Mouse (Mus musculus): Measurements from ENCODE around the gene Tox3. TPM values are rescaled to one million over a fixed set of nuclear protein-coding genes. Genes with fewer than 3 reads are reported as not detected.

Tox3 gene
- polyA plus RNA-seq, 1 experiment, result 19.4 TPM

DNA sequence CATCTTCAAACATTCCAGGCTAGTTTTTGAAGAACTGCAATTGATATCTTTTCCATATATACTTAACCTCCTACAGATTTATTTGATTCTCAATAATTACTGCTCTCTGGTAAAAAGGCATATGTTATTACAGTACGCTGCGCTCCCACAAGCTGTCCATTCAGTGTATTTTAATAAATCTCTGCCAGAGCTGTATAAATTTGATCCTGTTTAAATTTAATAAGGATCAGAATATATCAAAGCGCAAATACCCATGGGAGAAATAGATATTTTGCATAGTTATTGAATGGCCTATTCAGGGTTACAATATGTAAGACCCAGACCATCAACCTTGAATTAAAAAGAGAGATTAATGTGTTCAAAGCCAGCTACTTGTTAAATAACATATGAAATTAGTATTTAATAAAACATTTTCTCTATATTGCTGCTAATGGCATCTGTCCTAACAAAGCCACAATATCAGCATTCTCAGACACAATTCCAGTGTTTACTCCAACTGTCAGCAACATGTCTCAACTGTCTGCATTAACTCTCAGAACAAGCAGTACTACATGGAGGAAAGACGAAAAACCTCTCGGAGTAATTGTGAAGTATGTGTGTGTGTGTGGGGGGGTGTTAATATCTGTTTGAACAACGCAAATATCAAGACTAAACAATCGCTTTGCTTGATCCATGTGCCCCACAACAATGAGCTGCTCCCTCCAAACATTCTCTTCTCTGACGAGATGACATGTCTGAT, 25.3 kb downstream of the Tox3 start:
- no peak overlapping the region for H3K4me3 ChIP-seq (ENCODE audit: low read depth, low read length)
- no peaks in the 10 kb centered on the region for H3K27me3 ChIP-seq (ENCODE audit: control insufficient read depth, insufficient read depth, low read length)
- H3K36me3 ChIP-seq (ENCODE audit: control insufficient read depth, insufficient read depth, low read length), result no peaks in the 10 kb centered on the region
- no peak overlapping the region for H3K27ac ChIP-seq (ENCODE audit: insufficient read depth, low read depth, low read length)
- no peaks in the 10 kb centered on the region for H3K4me1 ChIP-seq (ENCODE audit: control insufficient read depth, insufficient read depth, insufficient read length, low read length)
- TF ChIP-seq POLR2A (IDR thresholded peaks at IDR 0.05; ENCODE audit: low read depth, low read length) (no peak), CTCF (IDR thresholded peaks at IDR 0.05; ENCODE audit: extremely low read depth, insufficient read length, insufficient replicate concordance, low read depth, low read length) (no peak)
- 83% methylated on average over 8 of the region's 8 CpGs for whole genome bisulfite sequencing

DNA sequence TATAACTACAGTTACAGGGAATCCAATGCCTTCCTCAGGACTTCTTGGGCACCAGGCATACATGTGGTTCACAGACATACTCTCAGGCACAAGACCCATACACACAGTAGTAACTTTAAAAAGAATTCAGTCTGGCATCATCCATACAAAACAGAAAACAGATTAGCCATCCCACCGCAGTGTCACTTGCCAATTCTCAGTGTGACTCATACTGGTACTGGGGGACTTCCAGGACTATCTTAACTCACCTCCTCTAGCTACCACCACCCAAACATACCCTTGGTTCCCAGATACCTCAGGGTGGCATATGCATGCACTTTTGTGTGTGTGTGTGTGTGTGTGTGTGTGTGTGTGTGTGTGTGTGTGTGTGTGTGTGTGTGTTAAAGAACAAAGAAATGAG, 26.9 kb downstream of the Tox3 start:
- Histone ChIP-seq H3K27ac (ENCODE audit: insufficient read depth, low read depth, low read length) (no peak overlapping the region), H3K4me1 (ENCODE audit: control insufficient read depth, insufficient read depth, insufficient read length, low read length) (no peaks in the 10 kb centered on the region), H3K36me3 (ENCODE audit: control insufficient read depth, insufficient read depth, low read length) (no peaks in the 10 kb centered on the region), H3K27me3 (ENCODE audit: control insufficient read depth, insufficient read depth, low read length) (no peaks in the 10 kb centered on the region), H3K4me3 (ENCODE audit: low read depth, low read length) (no peak overlapping the region)
- WGBS, result 94% methylated on average over 1 of the region's 1 CpGs
- no peak for TF ChIP-seq CTCF (IDR thresholded peaks at IDR 0.05; ENCODE audit: extremely low read depth, insufficient read length, insufficient replicate concordance, low read depth, low read length)
- no peak for TF ChIP-seq POLR2A (IDR thresholded peaks at IDR 0.05; ENCODE audit: low read depth, low read length)

DNA sequence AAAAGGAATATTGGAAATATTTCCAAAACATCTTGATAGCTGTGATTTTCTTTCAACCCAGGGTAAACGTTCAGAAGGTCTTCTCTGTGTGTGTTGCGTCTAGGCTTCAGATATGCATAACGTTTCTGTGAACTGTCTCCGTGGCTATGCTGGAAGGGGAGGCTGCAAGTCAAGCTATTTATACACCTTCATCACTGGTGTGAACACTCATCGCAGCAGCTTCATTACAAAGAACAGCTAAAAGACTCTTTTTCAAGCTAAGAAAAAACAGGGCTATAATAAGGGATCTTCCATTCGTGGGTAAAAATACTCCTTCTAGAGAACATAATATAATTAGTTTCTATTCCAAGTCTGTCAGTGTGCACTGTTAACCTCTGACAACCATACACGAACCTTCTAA, 33.8 kb downstream of the Tox3 start:
- TF ChIP-seq CTCF (IDR thresholded peaks at IDR 0.05; ENCODE audit: extremely low read depth, insufficient read length, insufficient replicate concordance, low read depth, low read length), result no peak
- TF ChIP-seq POLR2A (IDR thresholded peaks at IDR 0.05; ENCODE audit: low read depth, low read length), result no peak
- H3K36me3 ChIP-seq (ENCODE audit: control insufficient read depth, insufficient read depth, low read length), result 0 out of 2 replicates have a peak, but pooled peaks cover 2% of the 10 kb centered on the region
- WGBS, result 85% methylated on average over 7 of the region's 7 CpGs

DNA sequence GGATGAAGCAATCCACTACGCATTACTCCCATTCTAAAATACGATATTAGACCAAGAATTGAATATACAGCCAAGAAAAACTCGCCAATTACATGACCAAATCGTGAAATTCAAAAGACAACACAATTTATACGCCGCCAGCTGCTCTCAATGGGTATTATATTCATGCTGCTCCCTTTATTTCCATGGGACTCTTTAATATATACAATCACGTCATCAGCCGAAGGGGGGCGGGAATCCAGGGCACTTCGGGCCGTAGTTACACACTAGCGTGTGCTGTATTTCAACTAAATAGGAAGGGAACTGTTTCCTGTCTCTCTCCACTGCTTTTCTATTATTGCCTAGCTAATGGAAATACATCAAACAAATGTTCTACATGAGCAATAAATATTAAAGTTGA, 45.2 kb downstream of the Tox3 start:
- Histone ChIP-seq H3K4me1 (ENCODE audit: control insufficient read depth, insufficient read depth, insufficient read length, low read length) (0 out of 2 replicates have a peak, but pooled peaks cover 2% of the 10 kb centered on the region), H3K4me3 (ENCODE audit: low read depth, low read length) (no peak overlapping the region), H3K36me3 (ENCODE audit: control insufficient read depth, insufficient read depth, low read length) (no peaks in the 10 kb centered on the region), H3K27me3 (ENCODE audit: control insufficient read depth, insufficient read depth, low read length) (no peaks in the 10 kb centered on the region), H3K27ac (ENCODE audit: insufficient read depth, low read depth, low read length) (no peak overlapping the region)
- TF ChIP-seq CTCF (IDR thresholded peaks at IDR 0.05; ENCODE audit: extremely low read depth, insufficient read length, insufficient replicate concordance, low read depth, low read length) (no peak), POLR2A (IDR thresholded peaks at IDR 0.05; ENCODE audit: low read depth, low read length) (no peak)
- WGBS, result 70% methylated on average over 12 of the region's 12 CpGs

More for the DNA sequence above, 33.8 kb downstream of the Tox3 start:
- Histone ChIP-seq H3K4me3 (ENCODE audit: low read depth, low read length) (no peak overlapping the region), H3K27ac (ENCODE audit: insufficient read depth, low read depth, low read length) (no peak overlapping the region), H3K27me3 (ENCODE audit: control insufficient read depth, insufficient read depth, low read length) (no peaks in the 10 kb centered on the region), H3K4me1 (ENCODE audit: control insufficient read depth, insufficient read depth, insufficient read length, low read length) (no peaks in the 10 kb centered on the region)

DNA sequence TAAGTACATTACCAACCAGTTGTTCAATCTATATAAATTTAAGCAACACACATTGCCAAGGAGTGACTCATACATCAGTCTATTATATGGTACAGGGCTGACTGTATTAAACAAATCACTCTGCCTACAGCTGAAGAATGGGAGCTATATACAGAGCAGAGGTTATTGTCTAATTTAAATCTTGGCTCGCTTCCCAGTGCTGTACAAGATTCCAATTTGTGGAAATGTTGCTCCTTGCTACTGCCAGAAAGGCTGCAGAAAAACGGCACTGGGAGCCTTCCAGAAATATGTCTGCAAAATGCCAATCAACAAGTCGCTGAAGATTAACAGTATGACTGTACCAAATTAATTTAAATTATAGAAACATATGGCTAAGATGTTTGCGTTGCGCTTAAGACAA, 45.9 kb downstream of the Tox3 start:
- H3K27me3 ChIP-seq (ENCODE audit: control insufficient read depth, insufficient read depth, low read length), result no peaks in the 10 kb centered on the region
- no peaks in the 10 kb centered on the region for H3K36me3 ChIP-seq (ENCODE audit: control insufficient read depth, insufficient read depth, low read length)
- 36% methylated on average over 5 of the region's 5 CpGs for WGBS
- no peak overlapping the region for H3K4me3 ChIP-seq (ENCODE audit: low read depth, low read length)
- 0 out of 2 replicates have a peak, but pooled peaks cover 2% of the 10 kb centered on the region for H3K4me1 ChIP-seq (ENCODE audit: control insufficient read depth, insufficient read depth, insufficient read length, low read length)
- TF ChIP-seq CTCF (IDR thresholded peaks at IDR 0.05; ENCODE audit: extremely low read depth, insufficient read length, insufficient replicate concordance, low read depth, low read length) (no peak), POLR2A (IDR thresholded peaks at IDR 0.05; ENCODE audit: low read depth, low read length) (no peak)
- H3K27ac ChIP-seq (ENCODE audit: insufficient read depth, low read depth, low read length), result no peak overlapping the region

DNA sequence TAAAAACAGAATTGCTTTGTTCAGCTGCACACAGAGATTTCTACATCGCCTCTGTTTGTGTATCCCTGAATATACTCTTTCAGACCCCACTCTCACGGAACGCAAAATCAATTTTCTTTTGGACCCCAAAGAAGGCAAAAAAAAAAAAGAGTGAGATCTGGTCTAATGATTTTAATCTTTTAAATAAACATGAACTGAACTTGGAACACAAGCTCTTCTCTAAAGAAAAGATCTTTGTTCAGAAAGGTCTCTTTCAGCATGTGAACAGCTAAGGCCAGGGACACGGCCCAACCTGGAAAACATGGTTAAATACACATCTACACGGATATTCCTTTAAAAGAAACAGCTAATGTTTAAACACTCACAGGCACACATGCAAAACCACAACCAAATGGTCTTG, 46.6 kb downstream of the Tox3 start:
- no peak for TF ChIP-seq POLR2A (IDR thresholded peaks at IDR 0.05; ENCODE audit: low read depth, low read length)
- TF ChIP-seq CTCF (IDR thresholded peaks at IDR 0.05; ENCODE audit: extremely low read depth, insufficient read length, insufficient replicate concordance, low read depth, low read length), result no peak
- Histone ChIP-seq H3K4me1 (ENCODE audit: control insufficient read depth, insufficient read depth, insufficient read length, low read length) (0 out of 2 replicates have a peak, but pooled peaks cover 2% of the 10 kb centered on the region), H3K36me3 (ENCODE audit: control insufficient read depth, insufficient read depth, low read length) (no peaks in the 10 kb centered on the region), H3K27ac (ENCODE audit: insufficient read depth, low read depth, low read length) (no peak overlapping the region), H3K4me3 (ENCODE audit: low read depth, low read length) (no peak overlapping the region), H3K27me3 (ENCODE audit: control insufficient read depth, insufficient read depth, low read length) (no peaks in the 10 kb centered on the region)
- WGBS, result 62% methylated on average over 5 of the region's 5 CpGs

DNA sequence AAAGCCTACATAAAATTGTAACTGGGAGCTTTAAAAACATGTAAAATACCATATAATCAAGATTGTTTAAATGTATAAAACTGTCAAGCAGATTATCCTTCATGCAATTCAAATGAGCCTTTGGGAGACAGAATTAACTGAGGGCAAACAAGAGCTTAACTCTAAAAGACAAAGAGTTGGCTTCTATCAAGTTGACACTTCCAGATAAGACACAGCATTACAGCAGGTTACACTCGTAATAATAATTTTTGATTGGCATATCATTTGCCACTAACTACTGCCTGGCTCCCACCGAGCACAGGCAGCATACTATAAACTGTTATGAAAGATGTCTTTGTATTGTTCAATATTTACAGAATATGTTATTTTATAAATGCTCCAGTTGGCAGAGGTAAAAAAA, 47.2 kb downstream of the Tox3 start:
- TF ChIP-seq CTCF (IDR thresholded peaks at IDR 0.05; ENCODE audit: extremely low read depth, insufficient read length, insufficient replicate concordance, low read depth, low read length) (no peak), POLR2A (IDR thresholded peaks at IDR 0.05; ENCODE audit: low read depth, low read length) (no peak)
- WGBS, result 27% methylated on average over 2 of the region's 2 CpGs
- H3K4me3 ChIP-seq (ENCODE audit: low read depth, low read length), result no peak overlapping the region

More for the DNA sequence above, 47.2 kb downstream of the Tox3 start:
- no peak overlapping the region for H3K27ac ChIP-seq (ENCODE audit: insufficient read depth, low read depth, low read length)
- no peaks in the 10 kb centered on the region for H3K27me3 ChIP-seq (ENCODE audit: control insufficient read depth, insufficient read depth, low read length)
- H3K4me1 ChIP-seq (ENCODE audit: control insufficient read depth, insufficient read depth, insufficient read length, low read length), result peaks cover 4% of the 10 kb centered on the region; the same call in 1 of the 2 replicates
- no peaks in the 10 kb centered on the region for H3K36me3 ChIP-seq (ENCODE audit: control insufficient read depth, insufficient read depth, low read length)

Measured in small intestine, adult 2 months (tissue).